Mouse (Mus musculus): Measurements from ENCODE around the gene Trappc6a.
"Not testable (repeated sequence)": the region's sequence is repeated elsewhere in the genome, so short reads cannot be mapped to it uniquely, and the experiment has no call there.

Trappc6a gene

DNA sequence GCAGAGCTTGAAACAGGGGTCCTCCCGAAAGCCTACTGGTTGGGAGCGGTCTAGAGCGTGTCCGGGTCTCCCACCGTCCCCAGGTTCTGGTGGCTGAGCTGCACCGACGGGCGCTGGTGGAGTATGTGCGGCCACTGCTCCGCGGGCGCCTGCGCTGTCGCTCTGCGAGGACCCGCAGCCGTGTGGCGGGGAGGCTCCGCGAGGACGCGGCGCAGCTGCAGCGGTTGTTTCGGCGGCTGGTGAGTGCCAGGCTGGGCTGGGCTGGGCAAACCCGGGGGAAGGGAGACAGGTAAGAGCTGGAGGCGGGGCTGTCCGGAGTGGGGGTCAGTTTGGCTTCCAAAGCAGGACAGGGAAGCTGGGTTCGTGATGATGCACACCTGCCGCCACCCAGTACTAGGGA lies 18.7 kb upstream of the Trappc6a start:
- DNase-seq (ENCODE audit: low read depth, low spot score), result no peak

DNA sequence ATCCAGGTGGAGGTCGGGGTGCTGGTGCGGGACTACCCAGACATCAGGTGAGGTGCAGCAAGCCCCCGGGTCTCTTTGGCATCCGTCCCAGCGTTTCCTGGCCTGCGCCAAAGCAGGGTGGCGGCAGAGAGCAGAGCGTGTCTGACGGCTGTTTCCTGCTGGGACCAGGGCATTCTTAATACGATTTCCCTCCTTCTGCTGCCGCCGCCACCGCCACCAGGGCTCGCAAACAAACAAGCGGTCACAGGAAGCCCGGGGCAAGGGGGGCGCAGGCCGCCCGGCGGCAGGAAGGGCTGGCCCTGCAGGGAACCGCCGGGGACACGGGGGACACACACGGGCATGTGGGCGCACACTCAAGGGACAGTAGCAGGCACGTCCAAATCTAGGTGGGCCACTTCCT lies 16.5 kb upstream of the Trappc6a start:
- DNase-seq (ENCODE audit: low read depth, low spot score), result peak; percentile 28

DNA sequence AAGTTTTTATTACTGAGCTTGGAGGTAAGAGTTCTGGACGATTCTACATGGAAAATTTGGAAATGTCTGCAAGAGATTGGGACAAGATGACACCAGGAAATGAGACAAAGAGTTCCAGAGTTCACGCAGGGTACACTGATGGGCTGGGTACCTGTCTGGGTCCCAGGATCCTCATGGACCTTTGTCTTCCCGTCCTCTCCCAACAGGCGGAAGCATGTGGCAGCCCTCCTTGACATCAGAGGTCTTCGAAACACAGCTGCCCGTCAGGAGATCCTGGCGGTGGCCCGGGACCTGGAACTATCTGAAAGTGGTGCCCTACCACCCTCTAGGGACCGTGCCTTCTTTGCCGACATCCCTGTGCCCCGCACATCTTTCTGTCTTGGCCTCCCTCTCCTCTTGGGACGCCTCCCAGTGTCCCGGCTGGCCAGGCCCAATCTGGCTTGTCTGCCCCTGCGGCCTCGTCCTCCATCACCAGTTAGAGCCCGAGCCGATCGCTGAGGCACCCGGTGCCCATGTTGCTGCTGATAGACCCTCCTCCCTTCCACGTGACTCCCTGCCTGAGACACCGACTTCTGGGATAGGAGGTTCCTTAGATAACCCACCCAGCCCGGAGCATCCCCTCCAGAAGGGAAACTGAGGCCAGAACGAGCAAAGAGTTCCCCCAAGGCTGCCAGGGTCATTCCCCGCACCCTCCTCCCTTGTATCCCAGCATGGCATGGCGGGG lies 13.3 kb upstream of the Trappc6a start:
- DNase-seq (ENCODE audit: low read depth, low spot score), result no peak

DNA sequence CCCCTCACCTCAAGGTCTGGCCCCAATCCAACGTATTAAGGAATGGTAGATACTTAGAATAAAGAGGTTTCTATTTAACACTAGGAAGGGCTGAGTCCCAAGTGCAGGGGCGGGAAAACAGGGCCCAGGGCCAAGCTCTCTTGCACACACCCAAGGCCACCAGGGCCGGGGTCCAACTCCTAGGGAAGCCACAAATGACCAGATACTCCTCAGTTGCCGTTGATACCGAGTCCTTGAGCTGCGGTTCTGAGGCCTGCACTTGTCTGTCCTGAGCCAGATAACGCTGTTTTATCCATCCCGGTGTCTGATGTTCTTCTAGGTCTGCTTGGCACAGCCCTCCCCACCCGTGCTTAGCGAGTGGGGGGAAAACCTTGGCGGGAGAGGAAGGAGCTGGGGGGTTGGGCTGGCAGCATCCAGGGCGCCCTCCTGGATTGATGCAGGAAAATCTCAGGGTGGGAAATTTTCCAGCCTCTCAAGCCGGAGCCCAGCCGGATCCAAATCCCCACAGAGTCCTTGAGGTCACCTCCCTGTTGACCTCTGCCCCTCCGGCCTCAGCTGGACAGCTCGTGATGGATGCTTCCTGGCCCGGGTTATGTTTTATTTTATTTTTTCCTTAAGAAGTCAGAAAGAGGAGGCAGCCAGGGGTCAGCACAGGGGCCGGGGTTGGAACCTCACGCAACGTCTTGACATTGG lies 12.5 kb upstream of the Trappc6a start:
- DNase-seq (ENCODE audit: low read depth, low spot score), result peak; percentile 32

DNA sequence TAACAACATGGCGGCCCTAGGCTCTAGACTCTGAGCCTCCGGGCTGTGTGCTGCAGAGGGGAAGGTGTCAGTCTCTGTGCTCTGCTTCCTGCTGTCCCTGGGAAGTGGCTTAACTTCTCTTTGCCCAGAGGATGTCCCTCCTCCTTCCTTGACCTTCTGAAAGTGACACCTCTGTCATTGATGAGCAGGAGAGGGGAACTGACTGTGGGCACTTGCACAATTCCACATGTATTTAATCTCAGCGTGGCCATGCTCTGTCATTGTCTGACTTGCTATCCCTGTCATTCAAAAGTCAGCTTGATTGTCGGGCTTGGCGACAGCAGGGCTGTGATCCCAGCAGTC lies 12.0 kb upstream of the Trappc6a start:
- no peak for DNase-seq (ENCODE audit: low read depth, low spot score)

DNA sequence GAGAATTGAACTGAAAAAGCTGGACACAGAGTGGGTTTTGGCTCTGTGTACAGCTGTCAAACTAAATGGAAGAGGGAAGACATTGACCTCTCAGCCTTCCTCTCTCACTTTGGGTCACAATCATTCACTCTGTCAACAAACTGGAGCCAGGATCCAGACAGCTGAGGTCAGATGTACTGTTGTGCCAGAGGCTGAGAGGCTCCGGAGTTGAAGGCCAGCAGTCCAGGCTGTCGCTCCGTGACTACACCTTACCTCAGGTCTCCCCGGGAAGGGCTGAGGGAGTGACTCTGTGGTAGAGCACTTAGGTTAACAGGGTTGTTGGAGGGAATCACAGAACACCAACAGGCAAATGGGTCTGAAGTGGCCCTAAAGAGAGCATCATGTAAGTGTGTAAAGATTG lies 9.9 kb upstream of the Trappc6a start:
- DNase-seq (ENCODE audit: low read depth, low spot score), result no peak

DNA sequence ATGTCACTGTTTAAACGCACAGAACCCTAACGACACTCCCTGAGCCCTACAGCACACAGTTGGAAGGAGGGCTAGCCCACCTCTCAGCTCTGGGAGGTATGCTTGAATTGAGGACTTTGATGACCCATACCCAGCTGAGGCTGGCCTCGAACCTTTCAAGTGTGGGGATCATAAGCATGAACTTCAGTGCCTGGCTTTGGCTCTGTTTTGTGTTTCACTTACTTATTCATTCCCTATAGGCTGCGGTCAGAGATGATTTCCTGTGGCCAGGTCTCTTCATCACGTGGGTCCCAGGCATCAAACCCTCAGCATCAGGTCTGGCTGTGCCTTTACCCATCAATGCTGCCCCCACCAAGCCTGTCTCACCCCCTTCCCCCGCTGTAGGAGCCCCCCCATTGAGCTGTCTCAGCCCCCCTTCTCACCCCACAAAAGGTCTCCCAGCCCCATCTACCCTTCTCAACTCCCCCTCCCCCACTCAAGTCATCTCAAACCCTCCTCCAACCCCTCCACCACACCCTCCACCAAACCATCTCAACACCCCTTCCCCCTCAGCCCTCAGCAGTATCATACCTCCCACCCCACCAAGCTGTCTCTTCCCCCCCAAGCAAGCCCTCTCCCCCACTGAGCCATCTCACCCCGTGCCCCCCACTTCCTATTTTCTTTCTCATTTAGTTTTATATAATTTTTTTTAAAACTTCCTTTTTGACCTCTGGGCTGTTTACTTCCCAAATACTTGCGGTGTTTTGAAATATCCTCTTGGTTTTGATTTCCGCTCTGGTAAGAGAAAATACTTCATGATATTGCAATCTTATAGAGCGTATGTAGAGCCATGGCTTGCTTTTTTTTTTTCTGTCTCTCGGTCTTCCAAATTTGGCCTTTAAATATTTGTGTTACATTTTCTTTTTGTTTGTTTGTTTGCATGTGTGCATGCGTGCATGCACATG lies 7.5 kb upstream of the Trappc6a start:
- no peak for DNase-seq (ENCODE audit: low read depth, low spot score)

DNA sequence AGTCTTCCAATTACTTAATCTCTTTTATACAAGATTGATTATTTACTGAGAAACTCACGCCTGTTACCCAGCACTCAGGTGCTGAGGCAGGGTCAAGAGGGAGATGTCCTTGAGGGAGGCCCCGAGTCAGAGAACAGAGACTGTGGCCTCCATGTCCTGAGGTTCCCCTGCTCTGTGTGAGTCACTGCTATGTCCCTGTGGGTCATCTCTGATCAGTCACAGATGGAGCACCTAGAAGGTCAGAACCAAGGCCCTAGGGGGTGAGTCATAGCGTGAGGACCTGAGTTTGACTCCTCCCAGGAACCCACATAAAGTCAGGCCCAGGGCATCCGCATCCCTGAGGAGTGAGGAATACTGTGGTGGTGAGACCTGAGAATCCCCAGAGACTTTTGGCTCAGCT lies 6.5 kb upstream of the Trappc6a start:
- DNase-seq (ENCODE audit: low read depth, low spot score), result no peak

DNA sequence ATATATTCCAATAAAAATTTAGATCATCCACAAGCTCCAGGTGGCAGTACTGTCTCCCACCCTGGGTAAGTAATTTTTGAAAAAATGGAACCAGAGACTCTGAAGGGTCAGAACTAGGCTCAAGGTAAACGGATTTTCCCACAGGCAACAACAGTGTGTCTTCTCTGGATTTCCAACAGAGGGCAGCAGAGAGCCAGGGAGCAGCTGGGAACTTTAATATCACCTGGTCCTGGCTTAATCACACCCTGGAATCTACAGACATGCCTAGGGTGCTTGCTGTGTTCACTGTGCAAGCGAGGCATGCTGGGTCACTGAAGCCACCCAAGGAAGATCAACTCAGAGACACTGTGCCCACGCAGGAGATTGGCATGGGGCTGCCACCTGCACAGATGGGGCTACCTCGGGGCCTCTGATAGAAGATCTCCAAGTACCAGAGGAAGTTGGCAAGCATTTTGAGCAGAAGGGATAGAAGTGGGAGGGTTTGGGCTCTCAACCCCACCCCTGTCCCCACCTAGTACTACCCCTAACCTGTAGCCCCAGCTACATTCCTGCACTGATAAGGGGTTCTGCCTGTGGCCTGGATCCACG lies 4.6 kb upstream of the Trappc6a start:
- peak; percentile 73 for DNase-seq (ENCODE audit: low read depth, low spot score)

DNA sequence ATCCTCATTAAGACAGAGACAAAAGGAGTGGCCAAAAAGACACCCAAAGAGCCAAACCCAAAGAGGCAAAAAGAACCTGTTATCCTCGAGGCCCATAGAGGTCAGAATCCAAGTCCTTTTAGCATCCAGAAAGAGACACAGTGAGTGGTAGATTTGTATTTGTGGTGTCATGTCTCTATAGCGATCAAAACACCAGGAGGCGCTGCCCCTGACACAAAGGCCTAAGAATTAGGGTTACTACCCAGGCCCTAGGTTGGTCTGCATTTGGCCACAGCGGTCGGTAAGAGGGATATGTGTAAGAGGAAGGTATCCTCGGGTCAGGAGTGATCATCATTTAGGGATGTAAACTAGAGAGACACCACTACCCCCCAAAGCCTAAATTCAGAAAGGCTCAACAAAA lies 1.9 kb upstream of the Trappc6a start:
- no peak for DNase-seq (ENCODE audit: low read depth, low spot score)

DNA sequence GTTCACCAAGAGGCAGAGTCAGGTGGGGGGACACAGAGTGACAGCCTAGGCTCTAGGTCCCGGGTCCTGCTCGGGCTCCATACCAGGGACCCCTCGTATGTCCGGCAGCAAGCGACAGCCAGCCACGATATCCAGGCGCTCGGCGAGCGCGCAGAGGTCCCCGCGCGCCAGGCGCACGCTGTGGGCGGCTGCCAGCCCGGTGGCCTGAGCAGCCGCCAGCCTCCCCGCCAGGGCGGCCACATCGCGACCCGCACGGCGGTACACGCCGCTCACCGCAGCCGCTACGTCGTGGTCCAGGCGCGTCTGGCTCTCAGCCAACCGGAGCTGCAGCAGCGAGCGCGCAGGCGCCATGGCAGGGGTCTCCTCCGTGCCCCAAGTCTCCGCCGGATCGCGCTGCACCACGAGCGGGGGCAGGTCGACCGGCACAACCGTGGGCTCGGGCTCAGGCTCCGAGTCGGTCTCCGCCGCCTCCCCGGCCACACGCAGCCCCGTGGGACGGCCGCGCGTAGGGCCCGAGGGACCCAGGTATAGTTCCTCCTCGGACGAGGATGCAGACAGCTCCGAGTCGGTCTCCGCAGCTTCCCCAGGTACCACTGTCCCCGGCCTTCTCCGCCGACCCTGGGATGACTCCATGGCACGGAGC lies 1.1 kb upstream of the Trappc6a start:
- DNase-seq (ENCODE audit: low read depth, low spot score), result peak; percentile 82

DNA sequence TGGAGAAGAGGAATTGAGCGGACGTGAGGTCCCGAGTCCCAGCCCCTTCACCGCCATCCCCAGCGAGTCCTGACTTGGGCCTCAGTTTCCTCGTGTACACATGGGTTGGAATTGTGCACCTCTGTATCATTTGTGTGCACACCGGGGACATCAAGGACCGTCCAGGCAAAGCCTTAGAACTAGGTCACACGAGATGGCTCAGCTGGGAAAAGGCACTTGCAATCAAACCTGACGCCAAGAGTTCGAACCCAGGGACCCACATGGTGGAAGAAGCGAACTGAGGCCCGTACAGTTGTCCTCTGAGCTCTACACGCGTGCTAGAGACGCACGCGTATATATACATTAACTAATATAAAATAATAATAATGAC lies 598 bp upstream of the Trappc6a start:
- DNase-seq (ENCODE audit: low read depth, low spot score), result no peak

DNA sequence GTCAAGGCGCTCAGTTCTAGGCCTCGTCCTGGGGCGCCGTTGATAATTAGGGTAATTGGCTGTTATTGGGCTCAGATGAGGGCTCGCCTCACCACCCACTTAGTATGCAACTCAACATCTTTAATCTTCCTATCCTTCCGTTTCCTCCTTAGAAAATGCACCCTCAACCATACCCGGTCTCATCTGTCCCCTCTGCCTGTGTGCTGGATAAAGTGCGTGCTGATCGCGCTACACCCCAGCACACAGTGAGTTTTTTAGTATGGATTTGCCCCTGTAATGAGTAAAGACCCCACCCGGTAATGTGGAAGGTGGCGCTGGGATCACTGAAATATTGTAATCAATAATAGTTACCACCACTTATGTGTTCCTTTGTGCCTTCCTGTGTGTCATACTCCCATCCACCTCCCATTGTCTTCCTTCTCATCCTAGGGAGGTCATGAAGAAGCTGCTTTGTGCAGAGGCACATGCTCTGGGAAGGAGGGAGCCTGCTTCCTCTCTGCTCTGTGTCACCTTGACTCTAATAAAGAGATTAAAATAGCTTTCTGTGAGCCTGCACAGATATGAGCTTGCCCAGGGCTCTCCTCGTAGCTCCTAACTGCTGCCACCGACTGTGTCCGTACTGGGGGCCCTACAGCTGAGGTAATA lies 851 bp downstream of the Trappc6a start:
- no peak for DNase-seq (ENCODE audit: low read depth, low spot score)

DNA sequence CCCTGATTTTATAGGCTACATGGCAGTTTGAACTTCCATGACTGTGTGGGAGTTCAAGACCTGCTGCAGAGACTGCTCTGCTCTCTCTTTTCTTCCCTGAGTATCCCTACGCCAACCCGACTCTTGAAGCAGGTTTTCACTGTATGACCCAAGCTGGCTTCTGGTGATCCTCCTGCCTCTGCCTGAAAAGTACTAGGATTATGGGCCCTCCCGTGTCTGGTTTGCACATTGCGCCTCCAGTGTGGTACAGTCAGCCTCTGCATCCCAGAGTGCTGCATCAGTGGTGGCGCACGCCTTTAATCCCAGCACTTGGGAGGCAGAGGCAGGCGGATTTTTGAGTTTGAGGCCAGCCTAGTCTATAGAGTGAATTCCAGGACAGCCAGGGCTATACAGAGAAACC lies 1.6 kb downstream of the Trappc6a start:
- no peak for DNase-seq (ENCODE audit: low read depth, low spot score)

DNA sequence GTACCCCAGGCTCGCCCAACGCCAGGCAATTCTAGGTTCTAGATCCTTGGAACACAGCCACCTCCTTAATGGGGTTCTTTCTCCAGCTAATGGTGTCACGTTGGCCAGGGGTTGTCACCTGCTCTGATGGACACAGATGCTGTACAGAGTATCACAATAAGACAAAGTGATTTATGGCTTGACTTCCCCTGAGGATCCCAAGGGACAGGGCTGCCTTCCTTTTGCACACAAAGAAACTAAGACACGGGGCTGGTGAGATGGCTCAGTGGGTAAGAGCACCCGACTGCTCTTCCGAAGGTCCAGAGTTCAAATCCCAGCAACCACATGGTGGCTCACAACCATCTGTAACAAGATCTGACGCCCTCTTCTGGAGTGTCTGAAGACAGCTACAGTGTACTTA lies 3.7 kb downstream of the Trappc6a start:
- not testable (repeated sequence) for DNase-seq (ENCODE audit: low read depth, low spot score)

DNA sequence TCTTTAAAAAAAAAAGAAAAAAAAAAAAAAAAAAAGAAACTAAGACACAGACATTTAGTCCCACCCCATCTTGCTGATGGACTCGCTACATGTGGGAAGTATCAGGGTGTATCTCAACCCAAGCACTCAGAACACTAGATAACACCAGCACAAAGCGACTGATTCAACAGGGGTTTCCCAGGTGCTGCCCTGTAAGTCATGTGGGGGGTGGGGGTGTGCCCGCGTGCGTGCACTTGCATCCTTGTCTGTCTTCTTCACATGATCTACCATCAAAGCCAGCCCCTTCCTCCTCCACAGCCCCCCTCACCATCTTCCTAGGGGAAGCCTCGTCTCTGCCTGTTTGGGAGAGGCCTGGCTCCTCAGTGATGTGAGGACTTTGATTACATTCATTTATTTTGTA lies 4.2 kb downstream of the Trappc6a start:
- no peak for DNase-seq (ENCODE audit: low read depth, low spot score)

DNA sequence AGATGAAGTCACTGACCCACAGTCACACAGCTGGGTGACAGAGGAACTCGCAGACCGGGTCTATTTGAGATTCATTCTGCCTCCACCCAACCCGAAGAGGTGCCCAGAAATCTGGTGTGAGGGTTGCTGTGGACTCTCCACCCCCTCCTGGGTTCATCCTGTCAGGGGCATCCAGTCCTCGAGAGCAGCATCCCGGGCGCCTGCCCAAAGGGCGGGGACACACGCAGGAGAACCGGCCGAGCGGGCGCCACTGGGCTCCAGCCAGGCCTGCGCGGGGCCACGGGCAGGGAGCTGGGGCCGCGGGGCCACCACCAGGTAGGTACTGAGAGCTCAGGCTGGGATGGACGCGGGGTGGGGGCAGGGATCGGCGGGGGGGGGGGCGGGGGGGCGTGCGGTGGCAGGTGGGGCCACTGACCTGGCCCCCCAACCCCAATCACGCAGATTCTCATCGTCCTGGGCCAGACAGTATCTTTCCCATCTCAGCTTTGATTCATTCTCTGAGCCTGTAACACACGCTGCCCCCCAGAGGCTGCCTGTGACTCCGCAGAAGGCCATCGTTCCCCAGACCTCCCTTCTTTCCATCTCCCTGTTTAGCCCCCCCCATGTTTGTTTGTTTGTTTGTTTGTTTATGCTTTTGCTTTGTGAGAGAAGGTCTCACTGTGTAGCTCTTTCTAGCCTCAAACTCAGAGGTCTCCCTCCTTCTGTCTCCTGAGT lies 9.6 kb downstream of the Trappc6a start, which contains the start of gene Nkpd1:
Gene Nkpd1 (plus strand): TSS at position 187 of the 714 bp plus-strand sequence.
- no peak for DNase-seq (ENCODE audit: low read depth, low spot score)

DNA sequence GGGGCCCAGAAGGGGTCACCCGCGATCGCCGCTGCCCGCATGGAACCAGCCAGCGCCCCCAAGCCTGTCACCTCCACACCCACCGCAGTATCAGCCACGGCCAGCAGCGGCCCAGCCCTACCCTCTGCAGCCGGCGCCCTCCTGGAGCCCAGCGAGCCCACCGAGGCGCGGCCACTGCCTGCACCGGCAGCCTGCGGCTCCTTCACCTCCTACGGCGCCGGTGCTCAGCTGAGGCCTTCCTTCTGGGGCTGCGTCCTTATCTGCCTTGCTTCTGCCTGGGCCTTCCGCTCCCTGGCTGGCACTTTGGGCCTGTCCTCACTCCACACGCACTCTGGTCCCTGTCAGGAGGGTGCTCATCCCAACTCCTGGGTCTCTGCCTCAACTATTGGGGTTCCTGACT lies 11.8 kb downstream of the Trappc6a start:
- DNase-seq (ENCODE audit: low read depth, low spot score), result no peak

DNA sequence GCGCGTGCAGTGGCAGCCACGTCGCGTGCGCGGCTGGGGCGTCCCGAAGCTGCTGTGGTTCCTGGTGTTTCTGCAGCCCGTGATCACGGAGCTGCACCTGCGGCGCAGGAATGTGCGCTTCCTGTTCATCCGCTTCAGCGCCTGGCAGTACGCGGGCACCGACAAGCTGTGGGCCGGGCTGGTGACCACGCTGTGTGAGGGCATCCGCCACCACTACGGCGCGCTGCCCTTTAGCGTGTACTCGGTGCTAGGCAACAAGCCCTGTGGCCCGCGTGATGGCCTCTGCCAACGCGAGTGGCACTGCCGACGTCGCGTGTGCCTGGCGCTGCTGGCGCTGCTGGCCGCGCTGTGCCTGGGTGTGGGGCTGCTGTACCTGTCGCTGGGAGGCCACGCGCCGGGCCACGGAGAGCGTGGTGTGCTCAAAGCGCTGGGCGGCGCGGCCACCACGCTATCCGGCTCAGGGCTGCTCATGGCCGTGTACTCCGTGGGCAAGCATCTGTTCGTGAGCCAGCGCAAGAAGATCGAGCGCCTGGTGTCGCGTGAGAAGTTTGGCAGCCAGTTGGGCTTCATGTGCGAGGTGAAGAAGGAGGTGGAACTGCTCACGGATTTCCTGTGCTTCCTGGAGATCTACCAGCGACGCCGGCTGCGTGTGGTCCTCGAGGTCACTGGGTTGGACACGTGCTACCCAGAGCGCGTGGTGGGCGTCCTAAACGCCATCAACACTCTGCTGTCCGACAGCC lies 15.0 kb downstream of the Trappc6a start:
- DNase-seq (ENCODE audit: low read depth, low spot score), result peak; percentile 26
